Mouse (Mus musculus): ENCODE results near the gene Znrf4.

- TF ChIP-seq CTCF (IDR thresholded peaks at IDR 0.05; ENCODE audit: insufficient read depth, low read depth, low read length) (no peak), POLR2A (IDR thresholded peaks at IDR 0.05; ENCODE audit: insufficient read depth, low read depth, low read length) (no peak)
Observed at GRCm38 (mm10) chr17:56547846-56548604, 35.8 kb upstream of the Znrf4 start.
